Mouse (Mus musculus) neutrophil, adult 5-6 weeks (primary cell): Measurements from ENCODE around the gene Stau1. TPM values are rescaled to one million over a fixed set of nuclear protein-coding genes. Genes with fewer than 3 reads are reported as not detected.

Experiments used
- ATAC-seq: fragments of 151-379, 151-347 bp; 2 replicates; pipeline ENCODE4 v1.8.0; 2017; ENCODE audit warnings: mild to moderate bottlenecking, moderate TSS enrichment; ENCODE audit not compliant: insufficient number of reproducible peaks, poor library complexity, low FRiP score, severe bottlenecking; ENCODE audit errors: extremely low read depth
- total RNA-seq: library from RNA; stranded (forward); fragments of 200-1000 nt; gene quantifications from 2 replicates; pipeline ENCODE4 v1.2.3, GENCODE M21; 2017

The Stau1 gene
- total RNA-seq, 1 experiment from 2014 or later: 67.0 TPM

DNA sequence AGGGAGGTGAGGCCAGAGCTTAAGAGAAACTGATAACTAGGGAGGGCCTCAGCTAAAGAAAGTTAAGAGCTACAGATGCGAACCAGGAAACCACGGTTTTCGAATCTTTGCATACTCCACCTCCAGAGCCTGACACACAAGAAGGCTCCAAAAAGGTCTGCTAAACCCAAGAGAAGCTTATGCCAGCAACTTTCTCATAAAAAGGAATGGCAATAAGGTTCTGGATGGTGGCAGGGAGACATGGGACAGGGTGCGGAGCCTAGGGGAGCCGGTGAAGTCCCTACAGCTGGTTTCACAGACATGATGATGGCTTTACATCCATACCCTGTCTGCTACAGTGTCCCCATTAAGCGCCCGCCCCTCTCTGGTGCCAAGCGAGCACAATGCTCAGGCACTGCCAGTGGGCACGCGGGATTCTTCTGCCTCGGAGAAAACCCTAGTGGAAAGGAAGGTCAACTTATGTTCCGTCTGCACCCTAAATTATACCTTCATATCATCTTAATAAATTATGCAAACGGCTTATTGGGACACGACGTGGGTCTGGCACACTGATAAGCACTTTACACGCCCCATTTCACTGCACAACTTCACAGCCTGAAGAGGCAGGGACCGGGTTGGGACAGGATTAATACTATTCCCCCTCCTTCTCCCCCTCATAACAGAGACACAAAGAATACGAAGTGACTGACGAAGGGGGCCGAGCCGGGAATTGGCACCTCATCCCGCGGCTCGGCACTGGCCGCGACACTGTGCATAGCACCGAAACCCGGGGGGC, 891 bp downstream of the Stau1 start:
- ATAC-seq: no peak

DNA sequence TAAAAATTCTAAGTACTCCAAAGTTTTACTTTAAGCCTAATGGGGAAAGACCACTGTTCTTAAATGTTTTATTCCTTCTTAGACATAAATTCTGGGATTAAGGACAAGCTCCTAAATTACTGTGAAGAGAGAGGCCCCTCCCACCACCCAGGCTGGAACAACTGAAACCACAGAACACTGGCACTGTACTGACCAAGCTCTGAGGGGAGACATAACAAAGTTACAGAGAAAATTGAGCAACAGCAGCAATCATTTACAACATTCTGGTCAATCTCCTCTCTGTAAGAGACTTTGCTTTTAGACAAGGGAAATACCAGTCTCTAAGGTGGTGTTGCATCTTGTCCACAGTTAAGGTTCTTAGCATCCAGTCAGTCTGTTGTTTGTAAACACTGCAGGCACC, 4.2 kb downstream of the Stau1 start:
- no peak for ATAC-seq

DNA sequence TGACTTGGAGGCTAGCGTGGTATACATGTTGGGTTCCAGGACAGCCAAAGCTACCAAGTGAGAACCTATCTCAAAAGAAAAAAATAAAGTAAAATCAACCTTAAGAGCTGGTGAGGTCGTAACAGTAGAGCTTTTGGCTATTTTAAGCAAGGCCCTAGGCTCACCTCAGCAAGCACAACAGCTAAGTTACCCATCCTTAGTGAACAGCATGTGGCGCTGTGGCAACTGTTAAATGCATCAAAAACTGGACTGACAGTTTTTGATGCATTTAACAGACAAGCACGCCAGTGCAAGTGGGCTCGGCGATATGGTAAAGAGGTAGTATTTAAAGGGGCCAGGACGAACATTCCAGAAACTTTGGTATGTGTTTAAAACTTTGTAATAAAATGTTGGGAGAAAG, 5.2 kb downstream of the Stau1 start:
- ATAC-seq: no peak

DNA sequence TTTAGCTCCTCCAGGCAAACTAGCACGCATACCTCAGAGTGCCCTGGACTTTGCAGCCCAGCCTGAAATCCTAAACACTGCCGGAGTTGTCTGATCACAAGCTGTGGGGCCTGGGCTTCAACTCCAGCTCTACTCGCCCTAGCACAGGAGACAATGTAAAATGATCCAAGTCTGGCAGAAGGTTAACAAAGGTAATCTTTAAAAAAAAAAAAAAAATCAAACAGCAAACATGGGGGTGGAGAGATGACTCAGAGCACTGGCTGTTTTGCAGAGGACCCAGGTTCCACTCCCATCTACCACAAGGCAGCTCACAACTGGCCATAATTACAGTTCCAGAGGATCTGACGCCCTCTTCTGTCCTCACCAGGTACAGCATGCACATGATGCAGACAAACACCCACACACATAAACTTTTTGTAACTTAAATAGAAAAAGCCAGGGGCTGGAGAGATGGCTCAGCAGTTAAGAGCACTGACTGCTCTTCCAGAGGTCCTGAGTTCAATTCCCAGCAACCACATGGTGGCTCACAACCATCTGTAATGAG, 12.7 kb downstream of the Stau1 start:
- ATAC-seq: no peak

DNA sequence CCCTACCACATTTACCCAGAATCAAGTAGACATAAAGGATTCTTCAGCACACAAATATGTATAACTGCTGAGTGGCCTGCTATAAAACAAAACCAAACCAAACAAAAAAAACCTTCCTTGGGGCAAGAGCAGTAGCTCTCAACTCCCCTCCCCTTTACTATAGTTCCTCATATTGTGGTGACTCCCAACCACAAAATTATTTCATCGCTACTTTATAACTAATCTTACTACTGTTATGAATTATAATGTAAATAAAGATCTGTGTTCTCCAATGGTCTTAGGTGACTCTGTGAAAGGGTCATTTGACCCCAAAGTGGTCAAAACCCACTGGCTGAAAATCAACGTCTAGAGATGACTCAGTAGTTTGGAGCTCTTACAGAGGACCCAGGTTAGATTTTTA, 15.9 kb downstream of the Stau1 start:
- 0 out of 2 replicates have a peak, but pooled peaks have one; percentile 39 for ATAC-seq

DNA sequence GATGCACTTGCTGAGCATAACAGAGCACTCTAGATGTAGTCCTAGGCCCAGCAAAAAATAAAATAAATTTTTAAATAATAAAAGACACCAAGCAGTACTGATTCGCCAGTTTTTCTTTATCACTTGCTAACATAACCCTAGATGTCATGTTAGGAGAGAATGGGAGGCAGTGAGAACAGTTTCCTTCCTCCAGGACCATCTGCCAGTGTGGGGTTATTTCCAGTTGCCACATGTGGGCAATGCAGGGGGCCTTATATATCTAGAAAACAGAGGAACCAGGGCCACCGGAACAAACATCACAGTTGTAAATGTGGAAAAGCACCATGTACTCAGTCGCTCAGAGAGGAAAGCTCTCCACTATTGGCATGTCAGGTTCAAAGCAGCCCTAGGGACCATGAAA, 18.6 kb downstream of the Stau1 start:
- ATAC-seq: no peak

DNA sequence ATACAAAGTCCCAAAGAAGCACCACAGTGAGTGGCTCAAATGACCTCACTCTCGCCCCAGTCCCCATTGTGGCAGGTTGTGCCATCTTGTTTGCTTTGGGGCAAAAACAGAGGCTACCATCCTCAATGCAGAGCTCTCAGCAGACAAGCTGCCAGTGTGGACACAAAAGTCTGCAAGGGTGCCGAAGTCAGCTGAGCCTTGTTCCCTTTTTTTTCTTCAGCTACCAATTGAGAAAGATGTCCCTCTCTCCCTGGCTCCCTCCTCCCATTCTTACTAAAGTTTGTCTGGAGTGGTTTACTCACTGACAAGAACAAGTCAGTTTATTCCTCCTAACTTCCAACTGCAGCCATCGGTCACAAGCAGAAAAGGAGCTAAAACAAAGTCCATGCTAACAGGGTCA, 19.7 kb downstream of the Stau1 start:
- ATAC-seq: 0 out of 2 replicates have a peak, but pooled peaks have one; percentile 25

DNA sequence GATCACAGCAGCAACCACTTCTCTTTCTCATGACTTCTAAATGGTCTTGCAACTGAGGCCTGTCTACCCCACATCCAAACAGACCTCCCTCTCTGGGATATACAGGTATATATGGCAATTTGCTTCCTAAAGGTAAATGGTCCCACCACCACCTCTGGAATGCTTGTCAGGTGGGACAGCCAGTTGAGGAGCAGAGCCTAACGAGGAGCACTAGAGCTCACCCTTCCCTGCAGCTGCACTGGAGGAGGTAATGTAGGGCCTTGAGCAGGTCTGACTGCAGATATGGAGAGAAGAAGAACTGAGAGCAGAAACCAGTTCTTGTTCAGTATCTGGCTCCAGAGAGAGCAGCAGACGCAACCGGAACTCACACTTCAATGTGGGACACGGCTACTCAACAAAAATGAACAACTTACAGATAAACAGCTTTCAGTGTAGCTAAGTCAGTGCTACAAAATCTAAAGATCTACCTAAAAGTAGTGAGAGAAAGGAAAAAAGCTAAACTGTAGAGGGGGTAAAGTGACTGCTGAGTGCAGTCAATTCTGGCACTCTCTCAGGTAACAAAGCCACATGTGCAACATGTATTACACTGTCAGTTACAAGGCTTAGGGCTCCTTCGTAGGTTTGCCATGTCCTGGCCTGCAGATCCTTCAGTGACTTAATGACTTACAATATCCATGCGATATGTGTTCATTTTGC, 21.8 kb downstream of the Stau1 start:
- ATAC-seq: 0 out of 2 replicates have a peak, but pooled peaks have one; percentile 30

DNA sequence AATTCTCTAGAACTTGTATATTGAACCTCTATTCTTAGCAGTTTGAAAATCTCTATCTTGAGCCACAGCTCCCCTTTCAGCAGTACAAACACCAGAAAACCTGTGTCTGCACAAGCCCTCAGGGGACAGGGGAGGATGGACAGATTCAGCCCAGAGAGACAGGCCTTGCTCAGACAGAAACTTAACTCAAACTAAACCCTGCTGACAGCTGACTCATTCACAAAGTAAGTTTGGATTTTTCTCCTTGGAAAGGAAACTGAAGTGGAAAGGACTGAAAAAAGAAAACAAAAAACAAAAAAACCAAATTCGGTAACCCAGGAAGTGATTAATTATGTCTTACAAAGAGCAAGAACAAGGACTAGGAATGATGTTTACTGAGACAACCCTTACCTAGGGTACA, 22.9 kb downstream of the Stau1 start:
- no peak for ATAC-seq

DNA sequence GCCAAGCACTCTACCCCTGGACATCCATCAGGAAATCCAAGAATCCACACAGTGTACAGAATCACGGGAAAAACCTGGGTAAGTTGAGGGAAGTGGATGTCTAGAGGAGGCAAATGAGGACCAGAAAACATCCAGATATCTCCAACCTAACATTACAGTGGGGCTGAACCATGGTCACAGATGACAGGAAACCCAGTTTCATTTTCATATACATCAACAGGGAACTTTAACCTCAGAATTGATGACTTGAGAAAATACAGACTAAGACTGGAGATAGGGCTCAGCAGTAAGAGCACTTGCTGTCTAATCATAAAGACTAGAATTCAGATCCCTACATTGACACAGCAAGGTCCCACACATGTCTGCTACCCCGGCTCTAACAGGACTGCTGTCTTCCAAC, 31.3 kb downstream of the Stau1 start:
- ATAC-seq: peak; percentile 33; the same call in 1 of the 2 replicates

DNA sequence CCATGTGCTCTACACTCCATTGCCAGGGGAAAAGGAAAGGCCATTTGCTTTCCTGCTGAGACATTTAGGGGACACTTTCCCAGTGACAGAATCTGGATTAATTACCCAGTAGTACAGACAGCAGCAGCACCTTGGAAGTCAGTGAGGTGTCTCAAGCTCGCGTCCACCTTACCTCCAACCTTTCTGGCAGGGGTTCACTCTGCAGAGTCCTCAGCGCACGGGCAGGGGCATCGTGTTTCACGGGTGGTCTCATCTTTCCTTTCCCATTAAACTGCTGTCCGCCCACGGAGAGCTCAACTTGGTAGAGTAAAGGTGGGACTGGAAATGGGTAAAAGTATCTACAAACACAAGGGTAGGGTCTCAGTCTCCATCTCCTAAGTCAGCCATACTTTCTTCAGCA, 32.8 kb downstream of the Stau1 start:
- ATAC-seq: no peak

DNA sequence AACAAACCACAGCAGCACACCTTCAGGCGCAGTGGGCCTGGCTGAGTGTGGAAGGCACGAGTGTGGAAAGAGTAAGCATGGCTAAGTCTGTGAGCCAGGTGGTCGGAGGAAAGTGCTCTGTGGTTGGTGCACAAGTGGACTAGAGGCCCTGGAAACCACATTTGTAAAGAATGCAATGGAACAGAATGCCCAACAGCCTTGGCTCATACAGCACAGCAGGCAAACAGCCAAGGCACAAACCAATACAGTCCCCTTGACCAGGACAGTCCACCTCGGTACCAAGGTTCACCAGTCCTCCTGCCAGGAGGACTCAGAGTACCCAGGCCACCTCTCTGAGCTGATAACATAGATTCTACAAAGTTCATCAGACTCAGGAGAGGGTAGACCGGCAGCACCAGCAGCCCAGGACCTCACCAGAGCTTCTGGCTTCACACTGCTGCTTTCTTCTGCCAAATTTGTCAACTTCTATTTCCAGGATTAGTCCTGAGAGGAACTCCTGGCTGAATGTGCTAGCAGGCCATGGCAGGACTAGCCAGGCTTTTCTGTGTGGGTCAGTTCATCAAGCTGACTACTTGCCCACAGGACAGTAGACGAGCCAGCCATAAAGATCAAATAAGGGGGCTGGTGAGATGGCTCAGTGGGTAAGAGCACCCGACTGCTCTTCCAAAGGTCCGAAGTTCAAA, 35.3 kb downstream of the Stau1 start:
- no peak for ATAC-seq

DNA sequence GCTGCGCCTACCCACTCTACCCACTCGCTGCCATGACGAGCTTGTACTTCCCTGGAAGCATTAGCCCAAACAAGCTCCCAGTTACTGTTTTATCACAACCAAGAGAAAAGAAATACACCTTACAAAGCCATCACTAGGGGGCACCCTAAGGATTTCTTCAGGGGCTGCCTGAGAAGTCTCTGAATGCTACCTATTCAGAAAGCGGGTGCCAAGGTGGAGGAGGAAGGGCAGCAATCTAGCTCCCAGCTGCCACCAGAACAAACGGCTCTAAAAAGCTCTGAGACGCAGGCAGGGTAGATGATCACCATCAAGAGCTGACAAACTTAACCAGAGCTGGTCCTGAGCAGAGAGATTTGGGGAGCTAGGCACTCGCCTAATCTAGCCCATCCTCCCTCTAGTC, 39.3 kb downstream of the Stau1 start:
- peak; percentile 50; the same call in 1 of the 2 replicates for ATAC-seq

DNA sequence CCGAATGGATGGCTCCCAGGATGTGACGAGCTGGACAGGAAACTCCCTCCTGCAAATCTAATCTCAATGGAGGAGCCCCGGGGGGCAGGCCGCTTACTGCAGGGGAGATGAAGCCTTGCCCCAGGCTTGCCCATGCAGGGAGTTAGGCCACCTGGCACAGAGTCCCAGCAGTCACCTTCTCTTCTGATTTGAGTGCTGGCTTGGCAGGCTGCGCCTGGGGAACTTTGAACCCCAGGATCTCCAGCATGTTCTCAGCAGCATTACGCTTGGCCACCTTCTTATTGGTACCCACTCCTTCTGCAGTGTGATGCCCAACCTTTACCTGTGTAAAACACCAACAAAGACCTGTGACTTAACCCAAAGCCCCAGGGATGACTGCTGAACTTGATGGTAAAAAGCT, 43.9 kb downstream of the Stau1 start:
- no peak for ATAC-seq

DNA sequence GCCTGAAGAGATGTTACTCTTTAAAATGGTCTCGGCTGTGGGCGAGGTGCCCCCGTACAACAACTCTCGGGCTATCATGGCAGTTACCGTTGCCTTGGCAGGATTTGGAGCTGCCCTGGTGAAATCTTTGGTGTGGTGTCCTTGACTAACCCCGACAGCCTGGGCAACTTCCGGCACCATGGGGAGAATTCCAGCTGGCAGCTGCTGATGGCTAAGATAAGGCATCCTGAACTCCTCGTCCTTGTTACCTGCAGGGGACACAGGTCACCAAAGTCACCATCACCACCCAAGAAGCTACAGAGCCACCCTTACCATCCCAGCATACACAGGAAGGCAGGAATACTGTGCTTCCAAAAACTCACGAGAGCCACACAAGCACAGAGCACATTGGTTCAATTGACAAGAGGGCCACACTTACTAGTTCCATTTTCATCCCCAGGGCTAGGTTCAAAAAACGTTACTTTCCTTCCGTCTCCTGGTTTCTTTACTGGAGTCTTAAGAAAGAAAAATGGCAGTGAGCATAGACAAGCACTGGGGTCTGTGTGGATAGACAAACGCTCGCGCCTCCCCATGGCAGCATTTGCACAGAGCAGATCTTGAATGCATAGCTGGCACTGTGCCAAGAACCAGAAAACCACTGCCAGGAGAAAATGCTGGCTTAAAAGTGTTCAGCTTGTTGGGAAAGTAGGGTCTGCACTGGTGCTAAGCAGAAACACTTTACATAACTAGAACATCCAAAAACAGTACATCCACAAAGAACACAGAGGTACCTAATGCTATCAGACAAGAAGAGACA, 45.0 kb downstream of the Stau1 start:
- ATAC-seq: no peak

DNA sequence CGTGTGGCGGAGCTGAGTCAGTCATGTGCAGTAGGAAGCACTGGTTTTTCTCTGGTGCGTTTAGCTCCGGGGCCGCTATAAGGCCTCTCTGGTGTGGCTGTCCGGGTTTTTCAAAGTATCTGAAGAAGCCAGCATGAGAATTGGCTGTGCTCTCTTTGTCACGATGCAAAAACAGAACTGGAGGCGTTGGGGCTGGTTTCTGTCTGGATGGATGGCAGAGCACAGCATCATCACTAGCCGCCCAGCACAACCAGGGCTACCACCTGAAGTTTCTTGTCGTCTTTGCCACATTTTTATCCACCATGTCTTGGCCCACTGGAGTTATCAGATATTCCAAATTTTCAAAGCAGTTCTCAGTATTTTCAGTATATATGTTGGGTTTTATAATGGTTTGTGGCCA, 47.2 kb downstream of the Stau1 start:
- no peak for ATAC-seq

DNA sequence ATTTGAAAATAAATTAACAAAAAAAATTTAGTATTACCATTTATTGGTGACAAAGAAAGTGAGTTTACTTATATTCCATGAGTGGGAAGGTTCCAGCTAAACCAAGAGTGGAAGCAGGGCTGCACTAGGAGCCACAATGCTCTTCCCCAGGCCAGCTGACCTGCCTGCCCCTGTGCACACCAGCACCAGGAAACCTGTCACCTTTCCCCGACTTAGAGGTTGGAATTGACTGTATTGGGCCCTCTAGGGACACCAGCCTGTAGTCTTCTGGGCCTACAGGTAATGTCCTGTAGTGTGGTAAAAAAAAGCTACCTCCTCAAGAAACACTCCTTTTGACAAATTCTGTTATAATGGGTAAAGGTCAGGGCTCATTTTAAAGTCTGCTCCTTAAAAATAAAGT, 47.9 kb downstream of the Stau1 start:
- ATAC-seq: no peak

DNA sequence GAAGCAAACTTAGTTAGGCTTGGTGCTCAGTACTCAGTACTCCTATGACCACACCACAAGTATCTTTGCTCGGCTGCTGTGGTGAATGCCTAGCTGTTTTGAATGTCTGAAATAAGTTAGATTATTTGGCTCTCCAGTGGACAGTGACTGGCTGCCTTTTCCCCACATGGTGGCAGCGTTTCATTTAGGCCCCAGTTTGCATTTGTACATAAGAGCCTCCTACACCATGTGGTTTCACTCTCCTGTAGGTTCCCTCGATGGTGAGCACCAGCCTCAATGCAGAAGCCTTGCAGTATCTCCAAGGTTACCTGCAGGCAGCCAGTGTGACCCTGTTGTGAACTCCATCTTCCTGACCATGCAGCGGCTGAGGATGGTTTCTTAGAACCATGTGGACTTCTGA, 50.6 kb downstream of the Stau1 start:
- ATAC-seq: no peak

DNA sequence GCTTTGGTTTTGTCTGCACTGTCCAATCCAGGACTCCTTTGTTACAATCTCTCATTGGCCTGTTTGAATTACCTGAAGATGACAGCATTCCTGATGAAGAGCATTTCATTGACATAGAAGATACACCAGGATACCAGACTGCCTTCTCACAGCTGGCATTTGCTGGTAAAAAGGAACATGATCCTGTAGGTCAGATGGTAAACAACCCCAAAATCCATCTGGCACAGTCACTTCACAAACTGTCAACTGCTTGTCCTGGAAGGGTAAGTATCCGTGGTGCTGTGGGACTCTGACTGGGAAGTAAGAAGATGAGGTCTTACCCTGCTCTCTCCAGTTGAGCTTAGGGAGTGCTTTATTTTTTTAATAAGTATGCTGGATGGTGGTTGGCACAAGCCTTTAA, 51.8 kb downstream of the Stau1 start:
- no peak for ATAC-seq
